Mouse (Mus musculus): ENCODE data around the gene Spc24.

Spc24 gene

DNA sequence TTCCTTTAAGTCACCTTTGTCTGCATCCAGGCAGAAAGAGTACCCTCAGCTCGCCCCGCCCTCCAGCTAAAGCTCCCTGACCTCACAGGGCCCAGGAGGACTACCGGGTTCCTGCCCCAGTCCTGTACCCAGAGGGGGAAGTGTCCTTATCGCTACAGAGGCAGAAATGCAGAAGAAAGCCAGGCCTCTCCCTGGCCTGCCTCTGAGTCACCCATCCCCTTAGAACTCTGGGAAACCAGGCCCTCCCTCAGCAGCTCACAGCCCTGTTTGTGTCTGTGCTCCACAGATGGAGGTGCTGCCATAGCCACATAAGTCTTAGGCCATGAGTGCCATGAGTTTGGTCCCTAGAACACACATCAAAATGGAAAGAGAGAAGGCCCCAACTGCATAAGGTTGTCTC is 44.8 kb downstream of the Spc24 start:
- peak; percentile 42 to 66 for DNase-seq (ENCODE audit: low spot score in 2 of 2)

DNA sequence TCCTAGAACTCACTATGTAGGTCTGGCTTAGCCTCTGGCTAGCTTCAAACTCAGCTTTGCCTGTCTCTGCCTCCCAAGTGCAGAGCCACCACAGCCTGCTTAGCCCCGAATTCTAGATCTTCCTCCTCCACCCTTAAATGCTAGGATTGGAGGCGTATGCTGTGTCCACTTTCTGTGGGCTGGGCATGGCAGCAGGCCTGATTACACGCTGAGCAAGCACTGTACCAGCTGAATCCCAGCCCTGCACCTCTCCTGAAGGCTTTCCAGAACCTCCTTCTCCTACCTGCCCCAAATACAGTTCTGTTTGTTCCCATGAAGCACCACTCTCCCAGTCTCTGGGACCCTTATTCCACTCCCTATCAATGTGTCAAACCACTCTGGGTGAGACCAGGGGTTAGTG is 50.8 kb downstream of the Spc24 start:
- DNase-seq (ENCODE audit: low spot score in 2 of 2): no peak

DNA sequence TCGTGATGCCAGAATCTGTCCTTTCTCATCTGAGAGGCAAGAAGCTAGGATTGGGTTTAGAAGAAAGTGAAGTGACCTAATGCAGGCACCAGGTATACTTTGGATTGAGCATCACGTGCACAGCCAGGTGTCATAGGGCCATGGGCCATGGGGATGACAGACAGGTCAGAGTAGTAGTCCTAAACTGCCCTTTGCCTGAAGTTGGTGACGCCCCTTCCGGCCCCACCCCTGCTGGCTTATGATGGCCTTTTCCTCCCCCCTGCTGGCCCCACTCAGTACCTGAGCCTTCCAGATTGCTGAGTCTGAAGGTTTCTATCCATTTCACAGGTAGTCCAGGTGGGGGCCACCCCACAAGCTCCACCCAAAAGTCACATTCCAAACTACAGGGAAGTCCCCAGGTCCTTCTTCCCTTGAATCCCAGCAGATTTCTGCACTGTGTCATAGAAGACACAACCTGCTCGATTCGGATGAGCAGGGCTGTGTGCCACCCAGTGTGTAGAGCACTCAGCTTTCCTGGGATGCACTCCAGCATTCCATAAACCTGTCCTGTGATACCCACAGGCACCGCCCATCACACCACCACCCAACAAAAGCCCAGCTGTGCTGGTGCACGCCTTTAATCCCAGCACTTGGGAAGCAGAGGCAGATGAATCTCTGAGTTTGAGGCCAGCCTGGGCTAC is 53.4 kb downstream of the Spc24 start:
- no peak for DNase-seq (ENCODE audit: low spot score in 2 of 2)

DNA sequence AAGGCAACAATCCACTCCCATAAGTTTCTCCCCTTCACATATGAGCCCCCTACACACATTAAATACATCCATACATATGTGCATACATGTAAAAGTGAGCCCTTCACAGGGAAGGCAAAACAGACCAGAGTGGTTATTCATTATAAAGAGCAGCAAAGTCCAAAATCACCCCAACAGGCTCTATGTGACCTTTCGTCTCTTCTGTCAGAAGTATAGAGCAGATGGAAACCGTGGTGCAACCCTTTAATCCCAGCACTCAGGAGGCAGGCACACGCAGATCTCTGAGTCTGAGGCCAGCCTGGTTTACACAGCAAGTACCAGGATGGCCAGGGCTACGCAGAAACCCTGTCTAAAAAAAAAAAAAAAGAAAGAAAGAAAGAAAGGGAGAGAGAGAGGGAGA is 54.0 kb downstream of the Spc24 start:
- DNase-seq (ENCODE audit: low spot score in 2 of 2): no peak
